Mouse (Mus musculus): ENCODE results near the gene Ctnna2.

The Ctnna2 gene

GRCm38 (mm10) chr6:77243541-77244231 is 735.8 kb downstream of the Ctnna2 start:
- DNase-seq = peak; percentile 22

GRCm38 (mm10) chr6:77242601-77243406 is 736.7 kb downstream of the Ctnna2 start, which contains the start of gene Lrrtm1:
Lrrtm1 (plus strand) TSS chr6:77242689.
- peak; percentile 56 for DNase-seq

- no peak for DNase-seq
Observed at GRCm38 (mm10) chr6:77240426-77240825, 739.1 kb downstream of the Ctnna2 start.

- no peak for DNase-seq
Observed at GRCm38 (mm10) chr6:77222849-77223638, 756.5 kb downstream of the Ctnna2 start.

GRCm38 (mm10) chr6:77220776-77221175 is 758.7 kb downstream of the Ctnna2 start:
- no peak for DNase-seq

GRCm38 (mm10) chr6:77218875-77219274 is 760.6 kb downstream of the Ctnna2 start:
- DNase-seq = peak; percentile 34

GRCm38 (mm10) chr6:77215322-77215721 is 764.2 kb downstream of the Ctnna2 start:
- no peak for DNase-seq

GRCm38 (mm10) chr6:77213757-77214409 is 765.6 kb downstream of the Ctnna2 start:
- peak; percentile 62 for DNase-seq

GRCm38 (mm10) chr6:77209929-77210328 is 769.6 kb downstream of the Ctnna2 start:
- DNase-seq = no peak

- no peak for DNase-seq
Observed at GRCm38 (mm10) chr6:77209183-77209582, 770.3 kb downstream of the Ctnna2 start.

GRCm38 (mm10) chr6:77199375-77199774 is 780.1 kb downstream of the Ctnna2 start:
- no peak for DNase-seq

- no peak for DNase-seq
Observed at GRCm38 (mm10) chr6:77196650-77197049, 782.8 kb downstream of the Ctnna2 start.

- DNase-seq = no peak
Observed at GRCm38 (mm10) chr6:77191635-77192034, 787.9 kb downstream of the Ctnna2 start.

- DNase-seq = no peak
Observed at GRCm38 (mm10) chr6:77188628-77189027, 790.9 kb downstream of the Ctnna2 start.

GRCm38 (mm10) chr6:77185751-77186150 is 793.7 kb downstream of the Ctnna2 start:
- no peak for DNase-seq

GRCm38 (mm10) chr6:77184896-77185295 is 794.6 kb downstream of the Ctnna2 start:
- no peak for DNase-seq

- no peak for DNase-seq
Observed at GRCm38 (mm10) chr6:77175764-77176163, 803.7 kb downstream of the Ctnna2 start.

GRCm38 (mm10) chr6:77157028-77157427 is 822.5 kb downstream of the Ctnna2 start:
- DNase-seq = no peak

GRCm38 (mm10) chr6:77139306-77139920 is 840.1 kb downstream of the Ctnna2 start:
- DNase-seq = no peak

- DNase-seq = no peak
Observed at GRCm38 (mm10) chr6:77120926-77121325, 858.6 kb downstream of the Ctnna2 start.

- no peak for DNase-seq
Observed at GRCm38 (mm10) chr6:77120510-77120909, 859.0 kb downstream of the Ctnna2 start.
